Mouse (Mus musculus): Measurements from ENCODE around the gene Zfp513.

Zfp513 gene

DNA sequence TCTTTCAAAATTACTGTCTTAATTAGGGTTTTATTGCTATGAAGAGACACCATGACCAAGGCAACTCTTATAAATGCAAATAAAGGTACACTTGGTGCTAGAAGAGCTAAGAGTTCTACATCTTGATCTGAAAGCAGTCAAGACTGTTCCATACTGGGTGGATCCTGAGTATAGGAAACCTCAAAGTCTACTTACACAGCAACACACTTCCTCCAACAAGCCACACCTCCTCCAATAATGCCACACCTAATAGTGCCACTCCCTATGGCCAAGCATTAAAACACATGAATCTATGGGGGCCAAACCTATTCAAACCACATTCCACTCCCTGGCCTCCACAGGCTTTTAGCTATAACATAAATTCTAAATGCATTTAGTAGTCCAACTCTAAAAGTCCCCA is 39.6 kb downstream of the Zfp513 start:
- ChIA-PET POLR2A (interaction anchor here in 3 of 4 experiments (1.0 to 13.8 kb wide), 21 partner anchors 7 to 114 kb away, joined by 3 to 141 read pairs (median 5); partner anchors contain the start of genes Mpv17 (in 3 of the 3), Gm29609 (in 2 of the 3), Gtf3c2 (in 2 of the 3) and Atraid (in 1 of the 3)), CTCF (interaction anchor here in 1 of 4 experiments (0.6 kb wide), 1 partner anchor 264 kb away, joined by 3 read pairs; no protein-coding TSS in a partner anchor)

DNA sequence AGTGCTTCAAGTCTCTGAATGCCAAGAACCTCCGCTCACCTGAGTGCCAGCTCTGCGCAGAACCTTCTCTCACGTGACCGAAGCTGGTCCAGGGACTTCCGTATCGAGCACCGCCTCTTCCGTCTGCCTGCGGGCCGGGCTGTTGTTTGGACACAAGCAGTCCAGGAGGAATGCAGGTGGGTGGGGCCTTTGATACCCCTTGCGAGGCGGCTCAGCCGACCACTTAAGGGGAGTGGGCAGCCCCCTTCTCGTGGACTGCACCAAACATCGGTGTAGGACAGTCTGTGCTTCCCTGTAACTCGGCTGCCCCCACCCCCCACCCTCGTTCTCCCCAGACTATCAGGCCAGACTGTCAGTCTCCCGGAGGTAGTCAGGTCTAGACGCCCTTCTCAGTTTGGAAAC is 48.0 kb downstream of the Zfp513 start, which contains the start of gene Mpv17:
TSS of gene Mpv17 (minus strand) at position 100 of the 402 bp plus-strand sequence.
- POLR2A ChIA-PET = interaction anchor here (0.7 to 11.5 kb wide), 39 partner anchors 8 to 247 kb away, joined by 3 to 141 read pairs (median 5); partner anchors contain the start of genes Ucn (in 3 of the 4), Cad (in 2 of the 4), Eif2b4 (in 2 of the 4) and Gm29609 (in 2 of the 4)
- CTCF ChIA-PET = interaction anchor here in 2 of 4 experiments (0.5 to 0.6 kb wide), 3 partner anchors 106 to 239 kb away, joined by 3 to 5 read pairs (median 4); partner anchors contain the start of gene Slc5a6 (in 1 of the 2)

DNA sequence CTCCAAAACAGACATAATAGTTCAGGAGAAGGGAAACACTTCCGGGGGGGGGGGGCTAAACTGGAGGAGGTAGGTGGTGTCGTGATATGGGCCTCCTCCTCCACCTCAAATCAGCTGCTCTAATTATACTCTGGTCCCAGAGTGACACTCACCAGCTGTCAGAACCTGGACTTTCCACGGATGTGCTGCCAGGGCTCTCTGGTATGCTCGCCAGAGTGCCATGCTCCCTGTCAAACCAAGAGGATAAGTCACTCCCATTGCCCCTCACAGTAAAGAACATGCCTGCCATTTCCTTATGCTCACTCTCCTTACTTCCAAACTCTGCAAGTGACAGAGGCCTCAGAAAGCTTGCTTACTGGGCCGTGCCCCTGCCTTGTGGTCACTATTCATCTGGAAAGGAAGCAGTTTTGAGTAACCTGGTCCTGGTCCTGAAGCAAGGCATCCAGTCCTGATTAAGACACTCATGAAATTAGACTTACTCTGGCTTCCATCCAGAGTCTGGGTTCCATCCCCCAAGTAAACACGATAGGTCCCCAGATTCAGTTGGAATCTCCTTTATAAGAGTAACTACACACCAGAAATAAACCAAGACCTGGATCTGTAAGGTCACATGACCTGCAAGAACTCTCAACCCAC is 48.5 kb downstream of the Zfp513 start:
- ChIA-PET CTCF (interaction anchor here in 2 of 4 experiments (0.5 to 0.6 kb wide), 2 partner anchors 105 to 239 kb away, joined by 3 to 4 read pairs; partner anchors contain the start of gene Slc5a6 (in 1 of the 2)), POLR2A (interaction anchor here (0.7 to 11.5 kb wide), 38 partner anchors 9 to 246 kb away, joined by 3 to 141 read pairs (median 4); partner anchors contain the start of genes Ucn (in 3 of the 4), Cad (in 2 of the 4), Eif2b4 (in 2 of the 4) and Gm29609 (in 2 of the 4))

DNA sequence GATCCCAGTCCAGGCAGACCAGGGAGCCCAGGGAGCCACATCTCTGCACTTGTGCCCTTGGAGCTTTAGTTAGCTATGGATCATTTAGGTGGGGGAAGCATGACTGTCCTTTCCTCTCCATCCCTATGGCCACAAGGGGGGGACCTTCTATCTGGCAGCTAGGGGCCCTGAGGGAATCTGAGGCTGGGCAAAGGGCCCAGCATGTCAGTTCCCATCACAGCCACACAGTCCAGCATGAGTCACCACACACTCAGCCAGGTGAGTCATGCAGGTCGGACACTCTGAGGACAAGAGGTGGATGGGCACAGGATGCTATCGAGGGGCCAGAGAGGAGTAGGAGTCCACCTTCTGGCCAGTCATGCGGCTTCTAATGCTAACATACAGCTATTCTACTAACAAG is 50.4 kb downstream of the Zfp513 start:
- ChIA-PET POLR2A (interaction anchor here (0.5 to 11.5 kb wide), 21 partner anchors 12 to 169 kb away, joined by 3 to 141 read pairs (median 5); partner anchors contain the start of genes Gm29609 (in 3 of the 4), Gtf3c2 (in 3 of the 4), Ucn (in 2 of the 4) and Eif2b4 (in 1 of the 4)), CTCF (interaction anchor here in 2 of 4 experiments (0.6 to 2.3 kb wide), 4 partner anchors 13 to 69 kb away, joined by 3 to 6 read pairs (median 4); partner anchors contain the start of genes Trim54 (in 1 of the 2) and Ucn (in 1 of the 2))

DNA sequence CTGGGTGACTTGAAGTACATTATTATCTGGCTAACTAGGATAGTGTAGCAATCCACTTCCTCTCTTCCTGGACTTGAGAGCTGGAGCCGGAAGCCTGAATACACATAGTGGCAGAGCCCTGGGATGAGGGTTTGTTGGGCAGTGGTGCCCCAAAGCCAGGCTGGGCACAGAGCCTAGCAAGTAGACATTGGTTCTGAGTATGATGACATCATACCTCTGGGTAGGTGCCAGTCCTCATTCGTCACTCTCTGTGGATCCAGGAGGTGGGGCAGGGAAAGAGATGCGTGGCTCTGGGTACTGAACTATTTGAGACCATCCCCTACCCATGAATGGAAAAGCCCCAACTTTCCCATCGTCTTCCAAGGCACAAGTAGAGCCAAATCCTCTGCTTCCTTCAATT is 52.3 kb downstream of the Zfp513 start:
- POLR2A ChIA-PET = interaction anchor here in 2 of 4 experiments (1.0 to 11.5 kb wide), 6 partner anchors 11 to 261 kb away, joined by 5 to 141 read pairs (median 8); partner anchors contain the start of genes Agbl5 (in 1 of the 2), Eif2b4 (in 1 of the 2), Gm29609 (in 1 of the 2) and Gtf3c2 (in 1 of the 2)
- CTCF ChIA-PET = interaction anchor here in 1 of 4 experiments (0.7 to 0.8 kb wide), 2 partner anchors 20 to 27 kb away, joined by 4 to 5 read pairs; no protein-coding TSS in a partner anchor

Measured in embryonic stem cell, embryonic (primary cell).